Mouse (Mus musculus): Measurements from ENCODE around the gene Lama1. TPM values are rescaled to one million over a fixed set of nuclear protein-coding genes. Genes with fewer than 3 reads are reported as not detected.
"Not testable (repeated sequence)": the region's sequence is repeated elsewhere in the genome, so short reads cannot be mapped to it uniquely, and the experiment has no call there.

The Lama1 gene
- polyA plus RNA-seq, 1 experiment from 2014 or later: 2.8 TPM

DNA sequence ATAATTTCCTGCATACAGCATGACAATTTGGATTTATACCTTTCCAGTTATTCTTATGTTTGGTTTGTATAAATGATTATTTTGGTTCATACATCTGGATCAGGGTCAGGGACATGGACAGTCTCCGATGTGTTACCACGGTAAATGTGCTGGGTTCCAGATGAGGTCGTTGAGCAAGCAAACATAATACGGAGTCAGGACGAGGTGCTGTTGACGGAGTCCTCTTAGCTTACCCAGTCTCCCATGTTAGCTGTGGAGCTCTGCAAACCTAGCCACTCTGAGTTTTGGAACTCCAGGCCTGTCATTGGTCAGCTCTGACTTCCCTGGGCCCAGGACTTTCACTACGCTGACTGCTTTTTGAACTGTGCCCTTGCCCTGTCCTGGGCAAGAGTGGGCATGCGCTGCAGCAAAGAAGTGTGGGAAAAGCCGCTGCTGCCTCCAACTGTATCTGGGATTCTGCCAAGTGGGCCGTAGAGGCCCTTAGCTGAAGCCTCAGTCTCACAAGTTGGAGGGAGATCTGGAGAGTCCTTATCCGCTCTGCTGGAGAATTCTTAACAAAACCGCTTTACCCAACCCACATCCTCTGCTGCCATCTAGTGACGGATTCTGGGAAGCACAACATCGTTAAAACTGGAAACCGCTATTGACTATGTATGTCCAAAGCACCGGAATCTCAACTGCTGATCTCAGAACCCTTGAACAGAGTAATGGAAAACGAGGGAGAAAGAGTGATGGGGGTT lies 140.5 kb downstream of the Lama1 start:
- ATAC-seq (replicated peaks; ENCODE audit: insufficient number of reproducible peaks, low FRiP score, low TSS enrichment): 0 out of 2 replicates have a peak, but pooled peaks have one; percentile 26
- Histone ChIP-seq H3K36me3 (ENCODE audit: control insufficient read depth, insufficient read depth, low read length) (no peaks in the 10 kb centered on the region), H3K27ac (ENCODE audit: low read depth, low read length) (no peak overlapping the region), H3K4me2 (no peak overlapping the region), H3K27me3 (ENCODE audit: control insufficient read depth, insufficient read depth, low read length) (no peaks in the 10 kb centered on the region), H3K9me3 (replicated peaks; ENCODE audit: control insufficient read depth, low read length) (no peaks in the 10 kb centered on the region; the same call in 1 of the 2 replicates), H3K9ac (ENCODE audit: low read depth, low read length) (no peak overlapping the region), H3K4me3 (ENCODE audit: low read depth, low read length) (no peak overlapping the region), H3K4me1 (ENCODE audit: control insufficient read depth, insufficient read depth, low read length) (no peaks in the 10 kb centered on the region)
- 58% methylated on average over 17 of the region's 17 CpGs for WGBS (ENCODE audit: insufficient replicate concordance)

DNA sequence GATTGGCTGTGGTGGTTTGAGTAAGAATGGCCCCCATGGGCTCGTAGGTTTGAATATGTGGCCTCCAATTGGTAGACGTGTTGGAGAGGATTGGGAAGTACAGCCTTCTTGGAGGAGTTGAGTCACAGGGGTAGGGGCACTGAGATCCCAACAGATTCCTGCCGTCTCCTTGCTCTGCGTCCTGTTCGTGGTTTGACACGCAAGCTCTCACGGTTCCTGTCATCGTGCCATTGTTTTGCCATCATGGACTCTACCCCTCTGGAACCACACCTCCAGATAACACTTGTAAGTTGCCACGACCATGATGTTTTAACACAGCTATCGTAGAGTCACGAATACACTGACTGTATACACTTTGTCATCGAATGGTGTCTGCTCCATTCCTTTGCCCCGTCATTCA lies 141.9 kb downstream of the Lama1 start:
- Histone ChIP-seq H3K9me3 (replicated peaks; ENCODE audit: control insufficient read depth, low read length) (no peaks in the 10 kb centered on the region; the same call in 1 of the 2 replicates), H3K9ac (ENCODE audit: low read depth, low read length) (no peak overlapping the region), H3K27ac (ENCODE audit: low read depth, low read length) (no peak overlapping the region), H3K27me3 (ENCODE audit: control insufficient read depth, insufficient read depth, low read length) (no peaks in the 10 kb centered on the region), H3K4me1 (ENCODE audit: control insufficient read depth, insufficient read depth, low read length) (no peaks in the 10 kb centered on the region), H3K36me3 (ENCODE audit: control insufficient read depth, insufficient read depth, low read length) (no peaks in the 10 kb centered on the region), H3K4me3 (ENCODE audit: low read depth, low read length) (no peak overlapping the region), H3K4me2 (no peak overlapping the region)
- 84% methylated on average over 13 of the region's 13 CpGs for WGBS (ENCODE audit: insufficient replicate concordance)
- ATAC-seq (replicated peaks; ENCODE audit: insufficient number of reproducible peaks, low FRiP score, low TSS enrichment): no peak

- not testable (repeated sequence) for H3K27me3 ChIP-seq (ENCODE audit: control insufficient read depth, insufficient read depth, low read length); ATAC-seq (replicated peaks; ENCODE audit: insufficient number of reproducible peaks, low FRiP score, low TSS enrichment); H3K4me1 ChIP-seq (ENCODE audit: control insufficient read depth, insufficient read depth, low read length); H3K36me3 ChIP-seq (ENCODE audit: control insufficient read depth, insufficient read depth, low read length); H3K9ac ChIP-seq (ENCODE audit: low read depth, low read length); H3K4me2 ChIP-seq; H3K9me3 ChIP-seq (replicated peaks; ENCODE audit: control insufficient read depth, low read length); H3K27ac ChIP-seq (ENCODE audit: low read depth, low read length); H3K4me3 ChIP-seq (ENCODE audit: low read depth, low read length)
- 90% methylated on average over 2 of the region's 2 CpGs for WGBS (ENCODE audit: insufficient replicate concordance)
Measured at GRCm38 (mm10) chr17:67841494-67841893, 144.4 kb downstream of the Lama1 start.

DNA sequence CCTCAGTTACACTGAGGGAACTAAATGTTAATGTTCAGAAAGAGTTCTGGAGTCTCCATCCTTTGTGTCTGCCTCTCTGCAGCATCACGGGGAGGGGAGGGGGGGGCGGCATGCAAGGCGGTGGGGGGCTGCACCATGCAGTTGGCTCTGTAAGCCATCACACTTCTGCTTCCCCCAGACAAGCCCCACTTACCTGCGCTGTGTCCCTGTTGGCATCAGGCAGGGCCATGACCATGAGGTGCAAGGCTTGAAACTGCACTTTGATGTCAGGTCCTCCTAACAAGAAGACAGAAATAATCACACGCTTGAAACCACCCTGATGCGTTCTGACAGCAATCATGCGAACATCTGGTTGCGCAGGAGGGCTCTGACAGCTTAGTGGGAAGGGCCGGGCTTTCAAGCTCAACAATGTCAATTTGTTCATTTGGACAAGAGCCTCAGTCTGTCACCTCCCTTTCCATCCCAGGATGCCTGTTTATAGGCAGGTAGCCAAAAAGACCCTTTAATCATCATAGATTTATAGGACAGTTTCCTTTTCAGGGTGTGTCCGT lies 164.1 kb downstream of the Lama1 start:
- no peak for ATAC-seq (replicated peaks; ENCODE audit: insufficient number of reproducible peaks, low FRiP score, low TSS enrichment)
- Histone ChIP-seq H3K4me1 (ENCODE audit: control insufficient read depth, insufficient read depth, low read length) (no peaks in the 10 kb centered on the region), H3K9ac (ENCODE audit: low read depth, low read length) (no peak overlapping the region), H3K9me3 (replicated peaks; ENCODE audit: control insufficient read depth, low read length) (no peaks in the 10 kb centered on the region), H3K36me3 (ENCODE audit: control insufficient read depth, insufficient read depth, low read length) (0 out of 2 replicates have a peak, but pooled peaks cover 7% of the 10 kb centered on the region), H3K4me2 (no peak overlapping the region), H3K27ac (ENCODE audit: low read depth, low read length) (no peak overlapping the region), H3K4me3 (ENCODE audit: low read depth, low read length) (no peak overlapping the region), H3K27me3 (ENCODE audit: control insufficient read depth, insufficient read depth, low read length) (peaks cover 19% of the 10 kb centered on the region)
- 91% methylated on average over 10 of the region's 10 CpGs for WGBS (ENCODE audit: insufficient replicate concordance)

DNA sequence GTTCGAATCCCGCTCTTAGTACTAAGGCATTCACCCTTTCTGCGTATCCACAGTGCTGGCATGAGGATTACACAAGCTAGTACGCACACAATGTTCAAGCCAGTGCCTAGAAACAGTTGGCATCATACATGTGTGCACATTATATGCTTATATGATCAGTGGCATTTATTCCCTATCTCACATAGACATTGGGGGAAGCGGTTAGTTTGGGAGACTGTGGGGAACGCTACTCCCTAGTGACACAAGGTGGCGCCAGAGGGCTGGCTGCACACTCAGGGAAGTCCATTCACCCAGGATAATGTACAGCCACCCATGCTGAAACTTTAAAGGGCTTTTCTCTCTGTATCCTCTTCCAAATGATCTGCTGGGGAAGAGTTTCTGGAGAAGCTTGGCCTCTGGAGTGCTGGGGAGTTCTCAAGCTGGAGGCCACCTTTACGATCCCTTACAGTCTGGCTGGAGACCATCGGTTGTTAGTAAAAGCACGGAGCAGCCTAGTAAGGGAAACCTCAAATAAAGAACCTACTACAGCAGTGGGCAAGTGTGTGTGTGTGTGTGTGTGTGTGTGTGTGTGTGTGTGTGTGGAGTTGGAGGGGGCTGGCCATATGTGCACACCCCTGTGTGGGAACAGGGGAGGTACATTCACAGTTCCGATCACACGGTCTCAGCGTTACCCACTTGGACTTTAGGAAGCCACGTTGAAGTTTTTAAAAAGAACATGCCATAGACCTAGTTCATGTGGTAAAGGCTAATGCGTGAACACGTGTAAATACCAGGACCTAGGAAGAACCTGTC lies 164.9 kb downstream of the Lama1 start:
- Histone ChIP-seq H3K27ac (ENCODE audit: low read depth, low read length) (no peak overlapping the region), H3K4me3 (ENCODE audit: low read depth, low read length) (no peak overlapping the region), H3K4me2 (no peak overlapping the region), H3K4me1 (ENCODE audit: control insufficient read depth, insufficient read depth, low read length) (no peaks in the 10 kb centered on the region), H3K9me3 (replicated peaks; ENCODE audit: control insufficient read depth, low read length) (no peaks in the 10 kb centered on the region), H3K36me3 (ENCODE audit: control insufficient read depth, insufficient read depth, low read length) (0 out of 2 replicates have a peak, but pooled peaks cover 7% of the 10 kb centered on the region), H3K27me3 (ENCODE audit: control insufficient read depth, insufficient read depth, low read length) (peaks cover 25% of the 10 kb centered on the region), H3K9ac (ENCODE audit: low read depth, low read length) (no peak overlapping the region)
- ATAC-seq (replicated peaks; ENCODE audit: insufficient number of reproducible peaks, low FRiP score, low TSS enrichment): no peak; the same call in 1 of the 2 replicates
- WGBS (ENCODE audit: insufficient replicate concordance): 78% methylated on average over 16 of the region's 16 CpGs

GRCm38 (mm10) chr17:67864363-67864762 lies 167.3 kb downstream of the Lama1 start:
- WGBS (ENCODE audit: insufficient replicate concordance): 55% methylated on average over 10 of the region's 10 CpGs
- no peaks in the 10 kb centered on the region for H3K9me3 ChIP-seq (replicated peaks; ENCODE audit: control insufficient read depth, low read length)
- no peak overlapping the region for H3K4me2 ChIP-seq
- peaks cover 6% of the 10 kb centered on the region; the same call in 1 of the 2 replicates for H3K36me3 ChIP-seq (ENCODE audit: control insufficient read depth, insufficient read depth, low read length)
- H3K9ac ChIP-seq (ENCODE audit: low read depth, low read length): no peak overlapping the region
- peak; percentile 66; the same call in 1 of the 2 replicates for ATAC-seq (replicated peaks; ENCODE audit: insufficient number of reproducible peaks, low FRiP score, low TSS enrichment)
- H3K4me1 ChIP-seq (ENCODE audit: control insufficient read depth, insufficient read depth, low read length): no peaks in the 10 kb centered on the region
- H3K4me3 ChIP-seq (ENCODE audit: low read depth, low read length): no peak overlapping the region
- H3K27ac ChIP-seq (ENCODE audit: low read depth, low read length): no peak overlapping the region
- H3K27me3 ChIP-seq (ENCODE audit: control insufficient read depth, insufficient read depth, low read length): peaks cover 27% of the 10 kb centered on the region

DNA sequence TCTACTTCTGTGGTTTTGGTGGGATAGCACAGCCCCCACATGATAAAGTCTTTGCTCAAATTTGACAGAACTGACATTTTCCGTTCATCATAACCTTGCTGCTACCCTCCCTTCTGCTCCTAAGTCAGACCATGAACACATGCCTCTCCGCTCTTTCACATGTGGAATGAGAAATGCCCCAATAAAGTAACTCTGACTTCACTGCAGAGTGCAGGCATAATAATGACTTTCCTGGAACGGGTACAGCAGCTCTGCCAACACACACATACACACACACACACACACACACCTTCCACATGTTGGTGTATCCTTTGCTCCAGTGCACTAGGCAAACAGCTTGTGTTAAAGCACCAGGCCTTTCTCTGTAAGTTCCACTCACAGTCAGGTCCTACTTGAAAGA lies 167.9 kb downstream of the Lama1 start:
- no peak overlapping the region for H3K4me3 ChIP-seq (ENCODE audit: low read depth, low read length)
- no peak for ATAC-seq (replicated peaks; ENCODE audit: insufficient number of reproducible peaks, low FRiP score, low TSS enrichment)
- peaks cover 27% of the 10 kb centered on the region for H3K27me3 ChIP-seq (ENCODE audit: control insufficient read depth, insufficient read depth, low read length)
- no peak overlapping the region for H3K4me2 ChIP-seq
- 82% methylated on average over 3 of the region's 3 CpGs for WGBS (ENCODE audit: insufficient replicate concordance)
- H3K9me3 ChIP-seq (replicated peaks; ENCODE audit: control insufficient read depth, low read length): no peaks in the 10 kb centered on the region
- H3K36me3 ChIP-seq (ENCODE audit: control insufficient read depth, insufficient read depth, low read length): peaks cover 6% of the 10 kb centered on the region; the same call in 1 of the 2 replicates
- H3K9ac ChIP-seq (ENCODE audit: low read depth, low read length): no peak overlapping the region
- no peaks in the 10 kb centered on the region for H3K4me1 ChIP-seq (ENCODE audit: control insufficient read depth, insufficient read depth, low read length)
- no peak overlapping the region for H3K27ac ChIP-seq (ENCODE audit: low read depth, low read length)

DNA sequence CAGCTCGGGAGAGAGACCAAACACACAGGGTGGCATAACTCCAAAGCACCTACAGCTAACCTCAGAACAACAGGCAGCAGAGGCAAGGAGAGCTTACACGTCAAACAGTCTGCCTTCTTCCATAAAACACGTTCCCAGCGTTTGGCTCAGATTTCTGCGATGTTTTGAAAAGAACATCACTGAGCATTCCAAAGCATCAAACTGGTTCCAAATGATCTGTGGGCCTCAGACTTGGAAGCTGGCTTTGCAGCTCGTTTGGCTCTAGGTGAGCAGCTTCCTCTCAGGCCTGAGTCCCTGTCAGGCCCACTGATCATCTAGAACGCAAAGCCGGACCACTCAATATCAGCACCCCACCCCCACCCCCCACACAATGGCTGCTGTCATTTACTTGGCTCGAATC lies 169.0 kb downstream of the Lama1 start:
- Histone ChIP-seq H3K4me3 (ENCODE audit: low read depth, low read length) (no peak overlapping the region), H3K4me1 (ENCODE audit: control insufficient read depth, insufficient read depth, low read length) (no peaks in the 10 kb centered on the region), H3K9ac (ENCODE audit: low read depth, low read length) (no peak overlapping the region), H3K9me3 (replicated peaks; ENCODE audit: control insufficient read depth, low read length) (no peaks in the 10 kb centered on the region), H3K4me2 (no peak overlapping the region), H3K27me3 (ENCODE audit: control insufficient read depth, insufficient read depth, low read length) (peaks cover 27% of the 10 kb centered on the region), H3K27ac (ENCODE audit: low read depth, low read length) (0 out of 2 replicates have a peak overlapping the region, but pooled peaks have one; percentile 16), H3K36me3 (ENCODE audit: control insufficient read depth, insufficient read depth, low read length) (peaks cover 6% of the 10 kb centered on the region; the same call in 1 of the 2 replicates)
- WGBS (ENCODE audit: insufficient replicate concordance): 82% methylated on average over 9 of the region's 9 CpGs
- no peak for ATAC-seq (replicated peaks; ENCODE audit: insufficient number of reproducible peaks, low FRiP score, low TSS enrichment)

Measured in heart, embryonic 11.5 days (tissue).